Mouse (Mus musculus): Measurements from ENCODE around the gene Gm45844. TPM values are rescaled to one million over a fixed set of nuclear protein-coding genes. Genes with fewer than 3 reads are reported as not detected.

The Gm45844 gene
- 1.3 TPM for polyA plus RNA-seq (2014; fragmentation: Illumina TruSeq; extraction: RNeasy Lipid Tissue Mini Kit (QIAGEN cat#74804); ENCODE audit: low read depth, low replicate concordance)

DNA sequence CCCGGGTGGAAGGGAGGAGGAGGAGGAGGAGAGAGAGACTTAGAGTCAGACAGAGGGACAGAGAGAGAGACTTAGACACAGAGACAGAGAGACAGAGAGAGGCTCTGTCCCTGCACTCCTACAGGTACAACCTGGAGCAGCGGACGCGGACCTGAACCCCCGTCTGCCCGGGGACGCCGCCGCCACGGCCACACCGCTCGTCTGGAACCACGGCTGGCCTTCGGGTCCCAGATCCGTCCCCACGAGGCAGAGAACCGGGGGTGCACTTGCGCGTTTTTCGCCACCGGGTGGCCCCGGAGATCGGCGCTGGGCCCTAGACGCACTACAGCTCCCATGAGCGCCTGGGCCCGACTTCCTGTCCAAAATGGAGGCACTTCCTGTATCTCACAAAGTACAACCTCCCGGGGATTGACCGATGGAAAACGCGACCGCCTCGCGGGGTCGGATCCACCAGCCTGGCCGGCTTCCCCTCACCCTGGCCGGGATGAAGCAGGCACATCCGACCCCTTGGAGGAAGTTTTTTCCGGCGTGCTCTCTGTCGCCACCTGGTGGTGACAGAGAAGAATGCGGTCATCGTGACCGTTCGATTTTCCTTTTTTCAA lies at the start of gene Gm45844:
Gm45844 (minus strand) TSS at position 324 of the 602 bp plus-strand sequence.

DNA sequence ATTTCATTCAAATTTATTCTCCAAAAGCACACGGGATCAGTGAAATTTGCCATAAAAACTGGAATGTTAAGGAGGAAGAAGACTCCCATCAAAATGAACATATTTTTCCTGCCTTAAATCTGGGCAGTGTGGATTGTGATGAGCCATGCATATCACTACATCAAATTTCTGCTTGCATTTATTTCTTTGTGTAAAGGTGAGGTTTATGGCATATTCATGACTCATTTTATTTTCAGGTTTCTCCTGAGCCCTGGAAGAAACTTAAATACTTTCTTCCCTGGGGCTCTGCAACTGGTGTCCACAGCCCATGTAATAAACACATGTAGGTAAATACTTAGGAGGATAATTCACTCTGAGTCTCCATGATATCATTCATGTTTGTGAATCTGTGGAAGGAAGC lies 30.9 kb downstream of the Gm45844 start, which contains the start of gene Vmn2r29:
Vmn2r29 (minus strand) TSS at position 101 of the 400 bp plus-strand sequence.

DNA sequence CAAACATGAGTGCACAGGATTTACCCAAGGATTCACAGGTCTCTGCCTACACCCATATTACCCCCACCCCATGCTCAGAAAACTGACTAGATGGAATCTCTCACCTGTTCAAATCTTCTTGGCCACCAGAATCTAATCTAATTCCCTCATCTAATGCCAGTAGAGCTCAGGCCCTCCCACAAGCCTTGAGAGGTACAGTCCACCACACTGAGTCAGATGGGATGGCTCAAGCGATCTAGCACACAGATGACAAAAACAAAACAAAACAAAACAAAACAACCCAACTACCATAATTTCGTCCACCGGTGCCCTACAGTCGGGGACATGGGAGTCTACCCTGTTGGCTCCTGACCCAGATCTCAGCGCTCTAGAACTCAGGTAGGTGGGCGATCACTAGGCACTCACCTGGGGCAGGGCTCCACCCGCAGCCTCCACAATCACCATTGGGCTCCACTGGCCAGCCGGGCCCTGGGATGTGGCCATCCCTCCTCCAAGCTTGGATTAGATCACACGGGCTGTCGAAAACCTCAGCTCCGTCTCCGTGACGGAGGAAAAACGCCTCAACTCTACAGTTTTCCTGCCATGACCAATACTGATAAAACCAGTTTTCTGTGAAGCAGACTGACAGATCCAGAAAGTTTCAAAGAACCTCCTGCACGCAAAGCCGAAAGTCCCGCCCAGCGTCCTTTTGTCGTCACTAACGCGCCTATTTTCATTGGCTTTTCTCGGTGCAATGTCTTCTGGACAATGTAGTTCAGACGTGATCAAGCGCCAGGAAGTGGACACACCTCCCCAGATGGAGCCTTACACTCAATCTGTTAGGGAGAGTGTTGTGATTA lies 68.6 kb downstream of the Gm45844 start, which contains the start of gene Zfp772:
Zfp772 (minus strand) TSS at position 686 of the 839 bp plus-strand sequence.

DNA sequence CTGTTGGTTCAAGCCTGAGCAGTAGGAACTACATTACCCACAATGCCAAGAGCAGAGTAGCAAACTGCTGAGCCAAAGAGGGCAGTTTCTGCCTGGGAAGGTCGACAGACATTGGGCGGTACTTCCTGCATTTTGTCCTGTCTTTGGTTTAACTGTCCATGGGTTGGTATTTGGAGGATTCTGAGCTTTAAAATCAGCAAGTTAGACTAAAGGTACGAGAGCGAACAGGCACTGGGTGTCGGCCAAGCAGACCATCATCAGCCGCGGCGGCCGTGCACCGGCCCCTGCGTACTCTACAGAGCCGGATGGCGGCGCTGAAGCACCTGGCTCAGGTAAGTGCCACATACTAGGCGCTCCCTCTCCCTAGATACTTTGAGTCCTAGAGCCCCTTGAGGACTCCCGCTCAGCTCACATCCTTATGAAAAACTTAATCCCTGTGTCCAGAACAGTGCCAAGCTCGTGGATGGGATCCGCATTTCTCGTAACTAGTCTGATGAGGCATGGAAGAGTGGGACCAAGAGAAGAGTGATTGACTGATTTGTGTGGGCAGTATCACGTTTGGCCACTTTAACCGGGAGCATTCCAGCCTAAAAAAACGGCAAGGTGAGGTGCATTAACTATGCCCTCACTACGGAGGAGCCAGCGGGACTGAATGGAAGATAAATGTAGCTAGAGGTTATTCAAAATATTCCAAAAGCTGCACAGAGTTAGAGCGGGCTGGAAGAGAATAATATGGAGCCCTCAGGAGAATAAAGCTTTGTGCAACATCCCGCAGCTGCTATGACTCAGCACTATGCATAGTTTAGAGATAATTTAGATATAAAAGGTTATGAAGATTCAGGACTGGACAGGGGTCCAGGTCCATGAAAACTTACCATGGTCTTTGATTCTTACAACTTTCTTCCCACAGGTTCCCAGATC lies 106.6 kb downstream of the Gm45844 start, which contains the start of gene Zfp418:
Zfp418 (plus strand) TSS at position 104 of the 921 bp plus-strand sequence.

Other genes starting within 250 kb of the Gm45844 start
- 5.6 TPM for gene Zfp954, start 156.8 kb downstream of the Gm45844 start, polyA plus RNA-seq (2014; fragmentation: Illumina TruSeq; extraction: RNeasy Lipid Tissue Mini Kit (QIAGEN cat#74804); ENCODE audit: low read depth, low replicate concordance)
- gene Zfp773, start 141.5 kb downstream of the Gm45844 start, polyA plus RNA-seq (2014; fragmentation: Illumina TruSeq; extraction: RNeasy Lipid Tissue Mini Kit (QIAGEN cat#74804); ENCODE audit: low read depth, low replicate concordance) = 0.37 TPM
- 1.1 TPM for gene Zfp418, start 107.0 kb downstream of the Gm45844 start, polyA plus RNA-seq (2014; fragmentation: Illumina TruSeq; extraction: RNeasy Lipid Tissue Mini Kit (QIAGEN cat#74804); ENCODE audit: low read depth, low replicate concordance)
- 2.0 TPM for gene Zfp772, start 68.3 kb downstream of the Gm45844 start, polyA plus RNA-seq (2014; fragmentation: Illumina TruSeq; extraction: RNeasy Lipid Tissue Mini Kit (QIAGEN cat#74804); ENCODE audit: low read depth, low replicate concordance)
- gene Vmn2r29, start 31.0 kb downstream of the Gm45844 start, polyA plus RNA-seq (2014; fragmentation: Illumina TruSeq; extraction: RNeasy Lipid Tissue Mini Kit (QIAGEN cat#74804); ENCODE audit: low read depth, low replicate concordance) = not detected
- 52.1 TPM for gene Clcn4, start 22.6 kb upstream of the Gm45844 start, polyA plus RNA-seq (2014; fragmentation: Illumina TruSeq; extraction: RNeasy Lipid Tissue Mini Kit (QIAGEN cat#74804); ENCODE audit: low read depth, low replicate concordance)
- not detected for gene Vmn2r30, start 59.3 kb upstream of the Gm45844 start, polyA plus RNA-seq (2014; fragmentation: Illumina TruSeq; extraction: RNeasy Lipid Tissue Mini Kit (QIAGEN cat#74804); ENCODE audit: low read depth, low replicate concordance)
- not detected for gene Gm45783, start 96.3 kb upstream of the Gm45844 start, polyA plus RNA-seq (2014; fragmentation: Illumina TruSeq; extraction: RNeasy Lipid Tissue Mini Kit (QIAGEN cat#74804); ENCODE audit: low read depth, low replicate concordance)
- gene Vmn2r31, start 121.4 kb upstream of the Gm45844 start, polyA plus RNA-seq (2014; fragmentation: Illumina TruSeq; extraction: RNeasy Lipid Tissue Mini Kit (QIAGEN cat#74804); ENCODE audit: low read depth, low replicate concordance) = not detected
- not detected for gene Vmn2r32, start 201.7 kb upstream of the Gm45844 start, polyA plus RNA-seq (2014; fragmentation: Illumina TruSeq; extraction: RNeasy Lipid Tissue Mini Kit (QIAGEN cat#74804); ENCODE audit: low read depth, low replicate concordance)

Measured in heart, adult 10 weeks (tissue).